Mouse (Mus musculus) midbrain, embryonic 14.5 days (tissue): ENCODE results near the gene Tgif1. TPM values are rescaled to one million over a fixed set of nuclear protein-coding genes. Genes with fewer than 3 reads are reported as not detected.

Experiments
- ATAC-seq: fragments of 200-750 bp; cut with Nextera tagmentation; 2 replicates; pipeline ENCODE4 v1.8.0; 2017; ENCODE audit warnings: moderate number of reproducible peaks, moderate library complexity; ENCODE audit not compliant: low FRiP score, low TSS enrichment
- DNase-seq: peaks from one replicate; pipeline ENCODE4 v3.0.0-alpha.2; 2015
- H3K27ac ChIP-seq: fragments of 300-500 bp; sonication (generic); replicated peaks from 2 replicates; pipeline ENCODE4 v1.5.1; 2014; ENCODE audit warnings: mild to moderate bottlenecking, low read depth, low read length, moderate library complexity
- H3K27me3 ChIP-seq: fragments of 300-500 bp; sonication (generic); 2 replicates; pipeline ENCODE4 v1.6.1; 2014; ENCODE audit warnings: low read length, control low read depth, mixed read lengths; ENCODE audit not compliant: control insufficient read depth, insufficient read depth
- H3K36me3 ChIP-seq: fragments of 300-500 bp; sonication (generic); 2 replicates; pipeline ENCODE4 v1.6.1; 2014; ENCODE audit warnings: low read length, control low read depth; ENCODE audit not compliant: control insufficient read depth, insufficient read depth
- H3K4me1 ChIP-seq: fragments of 300-500 bp; sonication (generic); 2 replicates; pipeline ENCODE4 v1.6.1; 2014; ENCODE audit warnings: mild to moderate bottlenecking, antibody characterized with exemption, low read length, control low read depth; ENCODE audit not compliant: control insufficient read depth, insufficient read depth
- H3K4me2 ChIP-seq: fragments of 300-500 bp; sonication (generic); 2 replicates; pipeline ENCODE4 v1.6.1; 2014; ENCODE audit warnings: mild to moderate bottlenecking, low read length, moderate library complexity
- H3K4me3 ChIP-seq: fragments of 300-500 bp; sonication (generic); replicated peaks from 2 replicates; pipeline ENCODE4 v1.5.1; 2014; ENCODE audit warnings: low read depth, low read length
- H3K9ac ChIP-seq: fragments of 300-500 bp; sonication (generic); replicated peaks from 2 replicates; pipeline ENCODE4 v1.6.1; 2014; ENCODE audit warnings: mild to moderate bottlenecking, low read length, moderate library complexity
- H3K9me3 ChIP-seq: fragments of 300-500 bp; sonication (generic); 2 replicates; pipeline ENCODE4 v1.6.1; 2016; ENCODE audit warnings: low read length, control low read depth, mixed read lengths; ENCODE audit not compliant: control insufficient read depth
- WGBS: fragments of 180-500 bp; shearing (Covaris S2); extraction: QIAGEN DNeasy Blood & Tissue Kit; methylation state at CpG from one replicate; pipeline ENCODE4 v1.1.7; 2014; 5-methylcytosine and 5-hydroxymethylcytosine counted together
- polyA plus RNA-seq: library from polyadenylated mRNA; unstranded; fragments of >200 nt; fragmentation: Nextera tagmentation; extraction: Ambion mirVana; gene quantifications from 2 replicates; pipeline ENCODE4 v1.2.1, GENCODE M21; 2014

Gene Tgif1
- polyA plus RNA-seq, 1 experiment from 2014 or later: 16.5 TPM

DNA sequence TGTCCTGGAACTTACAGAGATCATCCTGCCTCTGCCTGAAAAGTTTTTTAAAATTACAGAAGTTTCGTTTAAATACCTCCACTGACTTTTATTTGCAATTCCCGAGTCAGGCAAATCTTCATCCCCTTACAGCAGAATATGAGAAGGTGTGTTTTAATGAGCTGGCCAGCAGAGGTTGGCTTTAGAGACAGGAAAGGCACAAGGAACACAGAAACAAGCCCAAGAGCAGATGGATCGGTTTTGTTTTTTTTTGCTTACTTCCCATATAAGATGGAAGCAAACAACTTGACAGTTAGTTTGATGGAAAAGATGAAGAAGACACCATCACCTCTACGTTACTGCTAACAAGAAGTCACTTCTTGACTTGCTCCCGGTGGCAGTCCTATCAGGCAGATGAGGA, 18.3 kb upstream of the Tgif1 start:
- ATAC-seq: no peak
- no peaks in the 10 kb centered on the region for H3K9me3 ChIP-seq
- H3K4me1 ChIP-seq: peaks cover 18% of the 10 kb centered on the region; the same call in 1 of the 2 replicates
- H3K4me2 ChIP-seq: no peak overlapping the region
- no peak overlapping the region for H3K27ac ChIP-seq
- no peaks in the 10 kb centered on the region for H3K36me3 ChIP-seq
- no peak overlapping the region for H3K9ac ChIP-seq
- no peak for DNase-seq
- WGBS: 47% methylated on average over 5 of the region's 5 CpGs
- H3K4me3 ChIP-seq: no peak overlapping the region
- no peaks in the 10 kb centered on the region for H3K27me3 ChIP-seq

DNA sequence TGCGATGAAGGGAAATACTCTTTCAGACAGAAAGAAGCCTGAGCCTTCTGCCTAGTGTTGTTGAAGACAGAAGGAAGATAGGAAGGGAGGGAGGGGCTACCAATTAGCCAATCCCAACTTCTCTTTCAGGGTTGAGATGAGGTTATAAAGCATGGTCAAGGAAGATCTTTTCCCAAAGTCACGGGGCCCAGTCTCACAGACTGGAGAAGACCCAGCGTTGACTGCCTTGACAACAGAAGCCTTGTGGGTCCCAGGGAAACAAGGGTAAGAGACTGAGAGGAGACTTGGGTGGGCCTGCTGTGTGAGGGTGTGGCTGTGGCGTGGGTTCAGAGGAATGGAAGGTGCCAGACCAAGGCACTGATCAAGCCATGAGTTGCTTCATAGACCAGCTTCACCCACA, 17.2 kb upstream of the Tgif1 start:
- ATAC-seq (no peak), DNase-seq (no peak)
- no peaks in the 10 kb centered on the region for H3K9me3 ChIP-seq
- H3K36me3 ChIP-seq: no peaks in the 10 kb centered on the region
- peaks cover 18% of the 10 kb centered on the region; the same call in 1 of the 2 replicates for H3K4me1 ChIP-seq
- 100% methylated on average over 4 of the region's 4 CpGs for WGBS
- H3K9ac ChIP-seq: no peak overlapping the region
- H3K4me3 ChIP-seq: no peak overlapping the region
- H3K4me2 ChIP-seq: no peak overlapping the region
- H3K27ac ChIP-seq: no peak overlapping the region
- H3K27me3 ChIP-seq: no peaks in the 10 kb centered on the region

DNA sequence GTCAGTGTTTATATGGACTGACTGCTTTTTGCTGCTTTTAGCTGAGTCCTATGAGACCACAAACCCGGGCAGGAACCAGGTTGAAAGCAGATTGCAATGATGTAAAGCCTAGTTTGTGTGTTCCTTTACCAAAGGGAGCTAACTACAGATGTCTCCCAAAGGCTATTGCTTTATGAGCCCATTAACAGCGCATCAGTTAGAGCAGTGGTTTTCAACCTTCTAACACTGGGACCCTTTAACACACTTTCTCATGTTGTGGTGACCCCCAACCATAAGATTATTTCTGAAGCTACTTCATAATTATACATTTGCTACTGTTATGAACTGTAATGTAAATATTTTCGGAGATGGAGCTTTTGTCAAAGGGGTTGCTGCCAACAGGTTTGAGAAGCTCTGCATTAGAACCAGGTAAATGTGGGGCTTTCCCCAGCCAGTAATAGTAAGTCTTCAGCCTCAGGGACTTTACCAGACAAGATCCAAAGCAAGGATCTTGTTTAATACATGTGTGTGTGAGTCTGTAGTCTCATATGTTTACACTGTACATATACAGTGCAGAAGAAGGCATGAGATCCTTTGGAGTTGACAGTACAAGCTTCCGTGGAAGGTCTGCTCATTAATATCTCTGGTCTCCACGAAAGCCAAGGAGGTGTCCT, 15.4 kb upstream of the Tgif1 start:
- H3K9me3 ChIP-seq: no peaks in the 10 kb centered on the region
- ATAC-seq: no peak
- H3K36me3 ChIP-seq: no peaks in the 10 kb centered on the region
- 92% methylated on average over 5 of the region's 5 CpGs for WGBS
- H3K27ac ChIP-seq: no peak overlapping the region
- H3K4me1 ChIP-seq: peaks cover 17% of the 10 kb centered on the region; the same call in 1 of the 2 replicates
- no peak overlapping the region for H3K9ac ChIP-seq
- no peak overlapping the region for H3K4me2 ChIP-seq
- no peaks in the 10 kb centered on the region for H3K27me3 ChIP-seq
- DNase-seq: no peak
- no peak overlapping the region for H3K4me3 ChIP-seq

DNA sequence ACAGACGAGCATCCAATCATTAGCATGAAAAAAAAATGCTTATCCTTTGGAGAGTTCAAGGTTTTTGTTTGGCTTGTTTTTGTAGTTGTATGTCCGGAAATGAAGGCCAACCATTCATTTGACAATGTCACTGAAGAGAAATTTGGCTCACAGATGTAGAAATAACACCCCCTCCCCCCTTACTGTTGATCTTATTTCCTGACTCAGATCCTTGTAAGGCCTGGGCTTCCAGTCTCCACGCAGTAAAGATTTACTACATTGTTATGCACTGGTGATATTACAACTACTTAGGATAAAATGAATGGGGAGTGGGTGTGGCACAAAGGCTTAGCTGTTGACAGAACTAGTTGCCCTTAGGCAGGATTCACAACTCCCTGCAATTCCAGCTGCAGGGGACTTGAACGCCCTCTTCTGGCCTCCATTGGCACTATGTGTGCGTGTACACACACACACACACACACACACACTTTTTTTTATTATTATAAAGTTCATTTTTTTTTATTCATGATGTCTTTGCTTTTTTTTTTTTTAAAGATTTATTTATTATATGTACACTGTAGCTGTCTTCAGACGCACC, 13.3 kb upstream of the Tgif1 start:
- Histone ChIP-seq H3K4me1 (no peaks in the 10 kb centered on the region), H3K4me3 (no peak overlapping the region), H3K36me3 (no peaks in the 10 kb centered on the region), H3K27ac (no peak overlapping the region), H3K27me3 (no peaks in the 10 kb centered on the region), H3K9ac (no peak overlapping the region), H3K9me3 (no peaks in the 10 kb centered on the region), H3K4me2 (no peak overlapping the region)
- no peak for ATAC-seq
- no peak for DNase-seq
- WGBS: 86% methylated on average over 6 of the region's 6 CpGs

DNA sequence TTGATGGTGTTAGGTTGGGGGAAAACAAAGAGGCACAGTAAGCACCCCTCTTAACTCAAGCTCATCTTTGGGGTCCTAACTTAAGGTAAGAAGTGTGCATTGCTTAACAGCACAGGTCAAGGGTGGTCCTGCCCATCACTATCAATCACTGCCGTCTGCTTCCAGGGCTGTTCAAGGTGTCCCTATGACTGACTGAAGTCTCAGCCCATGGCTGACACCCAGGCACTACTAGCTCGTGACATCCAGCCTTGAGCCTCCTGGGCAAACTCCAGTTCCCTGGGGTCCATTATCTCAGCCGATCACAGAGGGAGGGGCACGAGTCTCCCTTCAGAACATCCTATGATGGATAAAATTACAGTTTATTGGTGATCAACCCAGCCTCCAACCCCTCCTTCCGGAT, 12.7 kb upstream of the Tgif1 start:
- DNase-seq (no peak), ATAC-seq (no peak)
- no peaks in the 10 kb centered on the region for H3K9me3 ChIP-seq
- no peak overlapping the region for H3K9ac ChIP-seq
- 92% methylated on average over 5 of the region's 5 CpGs for WGBS
- H3K27ac ChIP-seq: no peak overlapping the region
- no peaks in the 10 kb centered on the region for H3K27me3 ChIP-seq
- no peaks in the 10 kb centered on the region for H3K36me3 ChIP-seq
- no peaks in the 10 kb centered on the region for H3K4me1 ChIP-seq
- no peak overlapping the region for H3K4me3 ChIP-seq
- H3K4me2 ChIP-seq: no peak overlapping the region

DNA sequence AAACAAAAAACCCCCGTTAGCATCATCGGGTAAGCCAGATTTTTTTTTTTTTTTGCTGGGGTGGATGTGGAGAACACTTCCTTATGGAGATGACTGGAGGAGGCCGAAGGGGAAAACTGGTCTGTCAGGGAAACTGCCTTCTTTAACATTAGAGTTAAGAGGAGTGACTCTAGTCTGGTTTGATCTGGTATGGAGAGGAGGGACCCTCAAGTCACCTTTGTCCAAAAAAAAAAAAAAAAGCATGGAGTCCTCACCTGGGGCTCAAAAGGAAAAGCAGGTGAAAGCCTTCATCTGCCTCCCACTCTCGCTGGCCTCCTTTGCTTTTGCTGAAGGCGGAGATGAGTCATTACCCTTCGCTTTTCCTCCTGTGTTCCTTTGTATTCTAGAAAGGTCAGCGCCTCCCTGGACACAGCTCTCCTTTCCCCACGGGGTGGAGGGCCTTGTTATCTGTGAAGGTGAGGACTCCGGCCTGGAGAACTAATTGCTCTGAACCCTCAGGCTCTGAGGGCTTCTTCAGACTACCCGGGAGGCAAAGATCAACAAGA, 11.8 kb upstream of the Tgif1 start:
- DNase-seq: no peak

DNA sequence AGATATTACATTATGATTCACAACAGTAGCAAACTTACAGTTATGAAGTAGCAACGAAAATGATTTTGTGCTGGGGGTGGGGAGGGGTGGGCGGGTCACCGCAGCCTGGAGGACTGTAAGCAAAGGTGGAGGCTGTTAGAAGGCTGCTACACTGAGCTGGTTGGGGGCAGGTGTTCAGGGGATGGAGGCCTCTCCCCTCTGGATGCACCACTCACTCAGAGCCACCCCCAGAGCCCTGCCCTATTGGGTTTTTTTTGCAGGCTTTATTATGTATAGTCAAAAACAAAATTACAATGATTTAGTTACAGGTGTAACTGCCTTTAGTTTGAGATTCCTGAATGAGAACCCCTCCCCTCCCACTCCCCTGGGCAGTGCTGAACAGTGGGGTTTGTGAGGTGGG, 11.3 kb upstream of the Tgif1 start:
- Histone ChIP-seq H3K36me3 (no peaks in the 10 kb centered on the region), H3K4me3 (no peak overlapping the region), H3K4me1 (no peaks in the 10 kb centered on the region), H3K4me2 (no peak overlapping the region), H3K9me3 (no peaks in the 10 kb centered on the region), H3K27ac (no peak overlapping the region), H3K27me3 (no peaks in the 10 kb centered on the region), H3K9ac (no peak overlapping the region)
- 86% methylated on average over 3 of the region's 3 CpGs for WGBS
- ATAC-seq (no peak), DNase-seq (no peak)

More for the DNA sequence above, 11.8 kb upstream of the Tgif1 start:
- ATAC-seq: no peak
- no peak overlapping the region for H3K27ac ChIP-seq
- WGBS: 86% methylated on average over 10 of the region's 10 CpGs
- H3K4me2 ChIP-seq: no peak overlapping the region
- no peak overlapping the region for H3K9ac ChIP-seq
- no peaks in the 10 kb centered on the region for H3K4me1 ChIP-seq
- H3K9me3 ChIP-seq: no peaks in the 10 kb centered on the region
- no peak overlapping the region for H3K4me3 ChIP-seq
- no peaks in the 10 kb centered on the region for H3K27me3 ChIP-seq
- H3K36me3 ChIP-seq: no peaks in the 10 kb centered on the region

DNA sequence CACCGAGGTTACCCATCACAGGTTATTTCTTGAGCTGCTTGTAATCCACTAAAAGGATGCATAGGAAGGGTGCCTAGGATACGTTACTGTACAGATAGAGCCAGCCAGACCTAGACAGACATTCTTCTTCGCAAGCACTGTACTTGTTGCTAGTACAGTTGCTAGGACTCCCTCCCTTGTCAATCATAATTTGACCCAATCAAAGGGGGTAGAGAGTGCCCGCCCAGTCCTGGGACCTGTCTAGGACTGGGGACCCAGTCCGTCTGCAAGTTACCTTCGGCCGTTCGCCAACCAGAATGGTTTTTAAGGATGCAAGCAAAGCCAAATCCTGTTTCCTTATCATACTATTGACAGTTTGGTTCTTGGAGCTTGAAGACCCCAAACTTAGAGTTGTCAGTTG, 10.8 kb upstream of the Tgif1 start:
- WGBS: 97% methylated on average over 8 of the region's 8 CpGs

DNA sequence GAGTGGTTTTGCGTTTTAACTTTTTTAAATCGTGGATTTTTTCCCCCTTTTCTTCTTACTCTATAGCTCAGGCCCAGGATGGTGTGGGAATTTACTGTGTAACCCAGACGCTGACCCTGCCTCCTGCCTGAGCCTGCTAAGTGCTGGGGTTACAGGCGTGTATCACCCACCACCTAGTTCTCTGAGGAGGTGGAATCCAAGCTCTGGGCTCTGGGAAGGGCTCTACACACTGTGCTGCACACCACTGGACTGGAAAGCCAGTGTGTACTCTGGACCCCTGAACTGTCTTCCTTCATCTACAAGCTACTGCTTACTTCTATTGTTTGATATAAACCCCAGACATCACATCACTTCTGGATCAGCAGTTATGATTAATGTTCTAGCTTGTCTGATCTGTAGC, 5.5 kb upstream of the Tgif1 start:
- Histone ChIP-seq H3K9me3 (no peaks in the 10 kb centered on the region), H3K4me2 (no peak overlapping the region), H3K4me3 (no peak overlapping the region), H3K9ac (no peak overlapping the region), H3K27ac (no peak overlapping the region), H3K36me3 (no peaks in the 10 kb centered on the region), H3K27me3 (no peaks in the 10 kb centered on the region), H3K4me1 (peaks cover 2% of the 10 kb centered on the region; the same call in 1 of the 2 replicates)
- 84% methylated on average over 4 of the region's 4 CpGs for WGBS
- no peak for DNase-seq
- ATAC-seq: no peak

More for the DNA sequence above, 10.8 kb upstream of the Tgif1 start:
- ATAC-seq (no peak), DNase-seq (no peak)
- H3K9ac ChIP-seq: no peak overlapping the region
- H3K4me1 ChIP-seq: no peaks in the 10 kb centered on the region
- H3K9me3 ChIP-seq: no peaks in the 10 kb centered on the region
- no peak overlapping the region for H3K4me3 ChIP-seq
- H3K27me3 ChIP-seq: no peaks in the 10 kb centered on the region
- H3K27ac ChIP-seq: no peak overlapping the region
- H3K36me3 ChIP-seq: no peaks in the 10 kb centered on the region
- no peak overlapping the region for H3K4me2 ChIP-seq
